Mouse (Mus musculus) CH12.LX (cell line): ENCODE results near the gene Zcchc12. TPM values are rescaled to one million over a fixed set of nuclear protein-coding genes. Genes with fewer than 3 reads are reported as not detected.

Experiments used
- DNase-seq: peaks from one replicate; pipeline ENCODE4 v3.0.0-alpha.2; 2013; ENCODE audit errors: extremely low read depth
- H3K27ac ChIP-seq: 2 replicates; pipeline ENCODE4 v1.5.1; 2012; ENCODE audit warnings: low read depth, mild to moderate bottlenecking, control low read depth, moderate library complexity; ENCODE audit not compliant: insufficient read depth
- H3K27me3 ChIP-seq: replicated peaks from 2 replicates; pipeline ENCODE3; 2012; ENCODE audit warnings: inconsistent platforms
- H3K36me3 ChIP-seq, 2 experiments: replicated peaks in 1 of 2; 2 replicates each; pipeline versions ENCODE3 to v1.6.1; 2012; ENCODE audit warnings: inconsistent platforms in 1 of 2, low read length in 1 of 2, mild to moderate bottlenecking in 1 of 2, mixed read lengths in 1 of 2, moderate library complexity in 1 of 2; ENCODE audit not compliant: control insufficient read depth in 1 of 2, insufficient read depth in 1 of 2
- H3K4me1 ChIP-seq, 2 experiments: 2 replicates each; pipeline ENCODE4 v1.6.1; 2012; ENCODE audit warnings: inconsistent platforms in 1 of 2, moderate library complexity in 1 of 2; ENCODE audit not compliant: insufficient read depth in 2 of 2, control insufficient read depth in 1 of 2
- H3K4me2 ChIP-seq: 2 replicates; pipeline ENCODE4 v1.6.1; 2012; ENCODE audit warnings: low read depth, mild to moderate bottlenecking, control low read depth; ENCODE audit not compliant: poor library complexity, insufficient read depth, severe bottlenecking
- H3K4me3 ChIP-seq, 3 experiments: fragments of 150-350 bp in 1 of 3; sonication (generic) in 1 of 3; replicated peaks in 1 of 3; 2 replicates each; pipeline versions ENCODE3 to v1.5.1; 2011 to 2012; ENCODE audit warnings: low read depth in 2 of 3, low read length in 2 of 3, mild to moderate bottlenecking in 2 of 3, moderate library complexity in 2 of 3, control low read depth in 1 of 3, improper control_type of control experiment in 1 of 3, inconsistent platforms in 1 of 3, mixed read lengths in 1 of 3; ENCODE audit not compliant: poor library complexity in 1 of 3
- H3K79me2 ChIP-seq: replicated peaks from 2 replicates; pipeline ENCODE4 v1.6.1; 2012; ENCODE audit warnings: mild to moderate bottlenecking, moderate library complexity; ENCODE audit not compliant: control insufficient read depth, poor library complexity, insufficient read depth, severe bottlenecking; ENCODE audit errors: extremely low read depth
- H3K9ac ChIP-seq: 2 replicates; pipeline ENCODE4 v1.6.1; 2012; ENCODE audit warnings: low read depth, mild to moderate bottlenecking, control low read depth, moderate library complexity; ENCODE audit not compliant: insufficient read depth
- H3K9me3 ChIP-seq: replicated peaks from 2 replicates; pipeline ENCODE3; 2012; ENCODE audit warnings: low read length, inconsistent platforms, mixed read lengths
- CTCF ChIP-seq, 2 experiments: IDR thresholded peaks in 1 of 2; conservative IDR thresholded peaks in 1 of 2; 2 replicates each; pipeline ENCODE4 v1.5.1; 2011 to 2012; ENCODE audit warnings: low read depth in 2 of 2, low read length in 2 of 2, improper control_type of control experiment in 1 of 2, inconsistent platforms in 1 of 2, mild to moderate bottlenecking in 1 of 2, moderate library complexity in 1 of 2
- HCFC1 ChIP-seq: IDR thresholded peaks from 2 replicates; pipeline ENCODE4 v1.6.1; 2012; ENCODE audit warnings: low read depth, mild to moderate bottlenecking, inconsistent platforms, low read length, improper control_type of control experiment
- IRF4 ChIP-seq: IDR thresholded peaks from 2 replicates; pipeline ENCODE4 v1.6.1; 2014; ENCODE audit warnings: low read depth, mild to moderate bottlenecking, inconsistent platforms, low read length, improper control_type of control experiment
- MXI1 ChIP-seq: IDR thresholded peaks from 2 replicates; pipeline ENCODE4 v1.6.1; 2011; ENCODE audit warnings: mild to moderate bottlenecking, low read depth, low read length, improper control_type of control experiment
- RCOR1 ChIP-seq: conservative IDR thresholded peaks from 2 replicates; pipeline ENCODE4 v1.6.1; 2012; ENCODE audit warnings: low read depth, mild to moderate bottlenecking, inconsistent platforms, low read length, improper control_type of control experiment
- TBP ChIP-seq: conservative IDR thresholded peaks from 2 replicates; pipeline ENCODE4 v1.6.1; 2011; ENCODE audit warnings: low read depth, low read length, improper control_type of control experiment
- TCF12 ChIP-seq: IDR thresholded peaks from 2 replicates; pipeline ENCODE4 v1.6.1; 2014; ENCODE audit warnings: low read depth, mild to moderate bottlenecking, inconsistent platforms, low read length, improper control_type of control experiment
- ZNF384 ChIP-seq: IDR thresholded peaks from 2 replicates; pipeline ENCODE4 v1.6.1; 2012; ENCODE audit warnings: low read depth, low read length, improper control_type of control experiment, inconsistent platforms
- dilution Hi-C: fragments of 300-500 bp; cut with MboI; formaldehyde crosslinking; loops from 2 replicates; pipeline ENCODE4 v1.14.3; 2020; ENCODE audit warnings: low sequenced_read_pairs; ENCODE audit not compliant: extremely low pct_unique_long_range_greater_than_20kb, extremely low pct_ligation_motif_present
- in situ Hi-C: fragments of 300-500 bp; cut with MboI; formaldehyde crosslinking; loops from 3 replicates; pipeline ENCODE4 v1.14.3; 2019; ENCODE audit warnings: low sequenced_read_pairs, low pct_ligation_motif_present, low pct_unique_long_range_greater_than_20kb, mixed read lengths
- polyA plus RNA-seq: library from polyadenylated mRNA; unstranded; fragments of >175 nt; gene quantifications from 2 replicates; pipeline ENCODE4 v1.2.1, GENCODE M21; 2012; ENCODE audit warnings: low read depth; ENCODE audit not compliant: insufficient read length
- total RNA-seq, 2 experiments: library from RNA; depleted of rRNA; stranded (reverse); fragments of 300-350 nt in 1 of 2; fragments of >200 nt in 1 of 2; gene quantifications; 2 replicates each; pipeline ENCODE4 v1.2.3; 2012 to 2014

Gene Zcchc12
- total and polyA plus RNA-seq, 3 experiments: not detected

- peak; percentile 3 for DNase-seq
These were observed 45.6 kb upstream of the Zcchc12 start for GRCm38 (mm10) chrX:36150100-36150499.

GRCm38 (mm10) chrX:36156677-36157076 is 39.0 kb upstream of the Zcchc12 start:
- H3K4me3 ChIP-seq: no peak overlapping the region
- no peaks in the 10 kb centered on the region for H3K36me3 ChIP-seq
- in situ Hi-C loops: no loop called here
- no peak for DNase-seq
- no peaks in the 10 kb centered on the region for H3K4me1 ChIP-seq
- no peak overlapping the region for H3K27ac ChIP-seq
- H3K4me2 ChIP-seq: no peak overlapping the region
- dilution Hi-C loops: no loop called here
- H3K9me3 ChIP-seq: no peaks in the 10 kb centered on the region
- H3K27me3 ChIP-seq: no peaks in the 10 kb centered on the region
- no peak overlapping the region for H3K9ac ChIP-seq
- no peak for TF ChIP-seq MXI1
- no peak for TF ChIP-seq CTCF (conservative IDR thresholded peaks at IDR 0.05 in 1 of 2, IDR thresholded peaks at IDR 0.05 in 1 of 2; ENCODE audit: low read depth in 2 of 2, low read length in 2 of 2)
- no peak for TF ChIP-seq IRF4
- TF ChIP-seq ZNF384: no peak
- H3K79me2 ChIP-seq: no peaks in the 10 kb centered on the region

More at GRCm38 (mm10) chrX:36150100-36150499, 45.6 kb upstream of the Zcchc12 start:
- TF ChIP-seq TCF12 (no peak), CTCF (conservative IDR thresholded peaks at IDR 0.05 in 1 of 2, IDR thresholded peaks at IDR 0.05 in 1 of 2; ENCODE audit: low read depth in 2 of 2, low read length in 2 of 2) (peak in 1 of 2 experiments; percentile 41; a peak in 2 of 4 replicates)
- no peaks in the 10 kb centered on the region for H3K36me3 ChIP-seq
- no peaks in the 10 kb centered on the region for H3K4me1 ChIP-seq
- dilution Hi-C loops (no loop called here), in situ Hi-C loops (no loop called here)
- H3K9ac ChIP-seq: no peak overlapping the region
- H3K4me2 ChIP-seq: no peak overlapping the region
- H3K9me3 ChIP-seq: no peaks in the 10 kb centered on the region
- no peak overlapping the region for H3K4me3 ChIP-seq
- no peak overlapping the region for H3K27ac ChIP-seq
- H3K79me2 ChIP-seq: no peaks in the 10 kb centered on the region
- H3K27me3 ChIP-seq: no peaks in the 10 kb centered on the region

DNA sequence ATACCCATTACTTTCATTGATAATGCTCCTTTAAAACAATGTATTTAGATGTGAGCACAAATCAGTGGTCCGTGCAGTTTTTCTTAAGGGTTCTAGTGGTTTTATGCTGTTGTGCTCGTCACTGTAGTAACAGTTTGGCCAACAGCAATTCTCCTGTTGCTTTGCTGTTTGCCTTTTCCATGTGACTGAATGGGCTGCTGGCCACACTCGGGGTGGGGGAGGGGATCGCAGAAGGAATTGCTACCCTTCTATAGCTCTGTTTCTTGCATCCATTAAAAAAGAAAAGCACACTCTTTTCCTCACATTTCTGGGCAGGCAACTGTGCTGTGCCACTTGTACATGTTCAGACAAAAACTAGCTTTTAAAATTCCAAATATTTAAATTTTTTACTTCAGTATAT is 34.1 kb upstream of the Zcchc12 start:
- Histone ChIP-seq H3K27ac (no peak overlapping the region), H3K9ac (no peak overlapping the region), H3K79me2 (no peaks in the 10 kb centered on the region), H3K4me3 (no peak overlapping the region), H3K27me3 (no peaks in the 10 kb centered on the region), H3K36me3 (no peaks in the 10 kb centered on the region), H3K4me1 (no peaks in the 10 kb centered on the region), H3K9me3 (no peaks in the 10 kb centered on the region), H3K4me2 (no peak overlapping the region)
- dilution Hi-C loops: no loop called here
- in situ Hi-C loops: no loop called here
- no peak for DNase-seq
- TF ChIP-seq RCOR1: no peak
- TF ChIP-seq TBP: no peak
- no peak for TF ChIP-seq HCFC1
- TF ChIP-seq, all 38 proteins: peak for 0
